Mouse (Mus musculus) colon, adult 2 months (tissue): Measurements from ENCODE around the gene Rag1. TPM values are rescaled to one million over a fixed set of nuclear protein-coding genes. Genes with fewer than 3 reads are reported as not detected.

ENCODE experiments used
- polyA plus RNA-seq: library from polyadenylated mRNA; depleted of rRNA; stranded (reverse); fragments of >200 nt; gene quantifications from 2 replicates; pipeline ENCODE4 v1.2.3, GENCODE M21; 2012; rRNA removed

Rag1 gene
- polyA plus RNA-seq = not detected in 2 replicates

GRCm38 (mm10) chr2:101649114-101649671 is at the start of gene Rag1, which contains the start of gene B230118H07Rik:
Rag1 (minus strand) TSS chr2:101649501.
B230118H07Rik (minus strand) TSS chr2:101649532.

GRCm38 (mm10) chr2:101678236-101679021 is 29.1 kb upstream of the Rag1 start, which contains the start of gene Traf6:
Traf6 (plus strand) TSS chr2:101678429.

GRCm38 (mm10) chr2:101624526-101624925 is 24.8 kb downstream of the Rag1 start, which contains the start of gene Rag2:
Rag2 (plus strand) TSS chr2:101624718.

Other genes starting within 250 kb of the Rag1 start
- not detected in 2 replicates for gene Rag2, start 24.8 kb downstream of the Rag1 start, polyA plus RNA-seq
- gene B230118H07Rik, start within 50 bp of the Rag1 start, polyA plus RNA-seq = 0.81 and 1.1 TPM in 2 replicates
- 6.5 and 7.7 TPM in 2 replicates for gene Traf6, start 28.9 kb upstream of the Rag1 start, polyA plus RNA-seq
- 2.3 and 3.3 TPM in 2 replicates for gene Prr5l, start 233.5 kb upstream of the Rag1 start, polyA plus RNA-seq
- 36.4 and 55.8 TPM in 2 replicates for gene Commd9, start 236.7 kb upstream of the Rag1 start, polyA plus RNA-seq